Mouse (Mus musculus): ENCODE data around the gene Atp6v0c.

DNA sequence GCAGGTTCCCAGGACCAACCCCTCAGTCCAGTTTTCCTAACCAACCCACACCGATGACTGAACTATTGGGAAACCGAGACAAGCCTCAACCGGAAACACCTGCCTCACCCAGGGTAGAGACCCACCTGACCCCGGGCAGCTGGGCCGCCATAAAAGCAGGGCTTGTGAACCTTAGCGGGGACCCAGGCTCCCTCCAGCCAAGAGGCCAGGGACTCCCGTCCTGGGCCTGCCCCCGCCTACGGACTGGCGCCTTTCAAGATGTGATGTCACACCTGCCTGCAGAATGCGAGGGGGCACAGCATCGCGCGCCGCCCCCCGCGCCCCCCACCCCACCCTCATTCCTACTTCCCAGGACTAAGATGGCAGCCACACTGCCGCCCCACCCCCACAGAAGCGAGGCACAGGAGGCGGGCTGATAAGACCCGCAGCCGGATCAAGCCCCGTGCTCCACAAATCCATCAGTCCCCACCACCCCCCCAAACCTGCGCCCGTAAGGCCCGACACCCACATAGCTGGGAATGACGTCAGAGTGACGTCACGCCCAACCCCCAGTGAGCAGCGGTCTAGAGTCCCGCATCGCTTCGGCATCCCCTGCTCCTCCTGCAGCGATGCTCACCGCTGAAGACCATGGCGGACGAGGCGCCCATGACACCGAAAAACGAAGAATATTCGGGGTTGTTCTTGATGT is 768 bp downstream of the Atp6v0c start:
- TF ChIP-seq CTCF (IDR thresholded peaks at IDR 0.05; ENCODE audit: control insufficient read depth, insufficient read depth, insufficient read length), result no peak
- no peak for TF ChIP-seq USF1 (IDR thresholded peaks at IDR 0.05; ENCODE audit: low read depth)
- no peak for TF ChIP-seq CEBPB (IDR thresholded peaks at IDR 0.05; ENCODE audit: low read depth)
- no peak for TF ChIP-seq MYOG (IDR thresholded peaks at IDR 0.05; ENCODE audit: control insufficient read depth, extremely low read depth, insufficient read length)
